Mouse (Mus musculus): Measurements from ENCODE around the gene Aph1c. TPM values are rescaled to one million over a fixed set of nuclear protein-coding genes. Genes with fewer than 3 reads are reported as not detected.
"Not testable (repeated sequence)": the region's sequence is repeated elsewhere in the genome, so short reads cannot be mapped to it uniquely, and the experiment has no call there.

Gene Aph1c
- polyA plus RNA-seq (2016; fragmentation: Nextera tagmentation; extraction: Ambion mirVana) = 1.7 and 2.2 TPM in 2 replicates

- H3K4me2 ChIP-seq = peak within 1 kb of the TSS; percentile 83
- WGBS = under 1% methylated on average over 56 of the region's 58 CpGs
- peak; percentile 99 for ATAC-seq (ENCODE audit: low FRiP score)
These were observed at the start of gene Aph1c for GRCm38 (mm10) chr9:66834318-66835096. Aph1c (minus strand) TSS chr9:66834726.

DNA sequence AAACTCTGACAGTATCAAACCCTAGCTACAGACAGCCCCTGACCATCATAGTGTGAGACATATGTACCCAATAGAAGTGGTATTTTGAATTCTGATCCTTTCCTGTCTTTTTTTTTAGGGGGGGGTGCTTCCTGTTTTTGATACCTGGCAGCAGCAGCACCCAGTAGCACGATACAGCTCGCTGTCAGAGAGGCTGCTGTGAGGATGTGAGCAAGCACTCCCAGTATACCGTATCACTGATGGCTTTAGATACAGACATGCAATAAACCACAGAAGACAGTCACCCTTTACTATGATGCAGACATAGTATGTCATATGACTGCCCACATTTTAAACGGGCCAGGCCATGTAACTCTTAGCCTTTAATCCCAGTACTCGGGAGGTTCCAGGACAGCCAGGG, 49.0 kb upstream of the Aph1c start:
- H3K4me2 ChIP-seq = no peak overlapping the region
- H3K27me3 ChIP-seq = no peaks in the 10 kb centered on the region
- no peaks in the 10 kb centered on the region for H3K36me3 ChIP-seq (replicated peaks)
- no peak for ATAC-seq (ENCODE audit: low FRiP score)
- H3K4me3 ChIP-seq (replicated peaks) = no peak overlapping the region
- H3K4me1 ChIP-seq = peaks cover 28% of the 10 kb centered on the region
- no peaks in the 10 kb centered on the region for H3K9me3 ChIP-seq
- 89% methylated on average over 5 of the region's 5 CpGs for WGBS
- no peak overlapping the region for H3K27ac ChIP-seq
- H3K9ac ChIP-seq = no peak overlapping the region

More at GRCm38 (mm10) chr9:66834318-66835096, at the start of gene Aph1c:
- no peaks in the 10 kb centered on the region for H3K9me3 ChIP-seq
- H3K4me1 ChIP-seq = peaks cover 11% of the 10 kb centered on the region
- H3K36me3 ChIP-seq (replicated peaks) = no peaks in the 10 kb centered on the region
- no peak within 1 kb of the TSS for H3K27ac ChIP-seq
- H3K9ac ChIP-seq = peak within 1 kb of the TSS; percentile 47
- H3K27me3 ChIP-seq = peaks cover 27% of the 10 kb centered on the region
- H3K4me3 ChIP-seq (replicated peaks) = peak within 1 kb of the TSS; percentile 45

DNA sequence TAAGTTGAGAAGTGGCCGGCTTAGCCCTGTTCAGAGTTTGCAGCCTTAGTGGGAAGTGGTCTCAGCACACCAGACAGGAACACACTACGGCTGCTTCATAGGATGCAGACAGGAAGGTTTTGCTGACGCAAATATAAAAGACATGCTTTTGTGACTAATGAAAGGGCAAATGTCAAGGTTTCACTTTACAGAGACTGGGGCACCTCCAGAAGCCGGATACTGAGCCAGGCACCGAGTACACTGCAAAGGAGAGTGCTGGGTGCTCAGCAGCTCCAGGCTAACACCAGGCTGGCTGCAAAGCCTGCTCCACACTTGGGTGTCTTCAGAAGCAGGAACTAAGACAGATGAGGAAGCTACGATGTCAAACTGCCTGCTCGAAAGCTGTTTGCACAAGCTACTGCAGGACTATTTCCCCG, 47.9 kb upstream of the Aph1c start:
- Histone ChIP-seq H3K9me3 (no peaks in the 10 kb centered on the region), H3K9ac (no peak overlapping the region), H3K4me3 (replicated peaks) (no peak overlapping the region), H3K27me3 (no peaks in the 10 kb centered on the region), H3K27ac (no peak overlapping the region), H3K36me3 (replicated peaks) (no peaks in the 10 kb centered on the region), H3K4me1 (peaks cover 17% of the 10 kb centered on the region), H3K4me2 (no peak overlapping the region)
- WGBS = 66% methylated on average over 8 of the region's 8 CpGs
- no peak for ATAC-seq (ENCODE audit: low FRiP score)

GRCm38 (mm10) chr9:66881858-66882257, 47.3 kb upstream of the Aph1c start:
- ATAC-seq (ENCODE audit: low FRiP score) = no peak
- Histone ChIP-seq H3K36me3 (replicated peaks) (no peaks in the 10 kb centered on the region), H3K27me3 (no peaks in the 10 kb centered on the region), H3K4me2 (no peak overlapping the region), H3K4me1 (peaks cover 12% of the 10 kb centered on the region), H3K27ac (no peak overlapping the region), H3K9me3 (no peaks in the 10 kb centered on the region), H3K9ac (no peak overlapping the region), H3K4me3 (replicated peaks) (no peak overlapping the region)
- 86% methylated on average over 3 of the region's 3 CpGs for WGBS

GRCm38 (mm10) chr9:66880752-66881151, 46.2 kb upstream of the Aph1c start:
- H3K27ac ChIP-seq = no peak overlapping the region
- H3K9me3 ChIP-seq = no peaks in the 10 kb centered on the region
- H3K36me3 ChIP-seq (replicated peaks) = no peaks in the 10 kb centered on the region
- H3K4me1 ChIP-seq = peaks cover 3% of the 10 kb centered on the region; the same call in 1 of the 2 replicates
- H3K4me3 ChIP-seq (replicated peaks) = no peak overlapping the region
- no peaks in the 10 kb centered on the region for H3K27me3 ChIP-seq
- ATAC-seq (ENCODE audit: low FRiP score) = no peak
- no peak overlapping the region for H3K4me2 ChIP-seq
- WGBS = 93% methylated on average over 2 of the region's 2 CpGs
- H3K9ac ChIP-seq = no peak overlapping the region

DNA sequence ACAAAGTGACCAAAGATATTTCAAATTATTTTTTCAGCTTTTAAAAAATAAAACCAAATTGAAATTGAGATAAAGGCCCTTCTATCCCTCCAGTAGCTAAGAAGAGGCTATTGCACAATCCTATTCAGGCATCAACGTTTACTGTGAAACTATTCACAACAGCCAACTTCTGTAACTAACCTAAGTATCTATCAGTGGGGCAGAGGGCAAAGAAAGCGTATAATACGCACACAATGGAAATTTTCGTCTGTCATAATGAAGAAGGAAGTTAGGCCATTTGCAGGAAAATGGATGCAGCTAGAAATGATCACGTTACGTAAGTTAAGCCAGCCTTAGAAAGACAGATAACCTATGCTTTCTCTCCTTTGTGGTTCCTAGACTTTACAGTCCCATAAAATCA, 45.0 kb upstream of the Aph1c start:
- Histone ChIP-seq H3K4me2 (no peak overlapping the region), H3K4me3 (replicated peaks) (no peak overlapping the region), H3K27me3 (no peaks in the 10 kb centered on the region), H3K4me1 (peaks cover 3% of the 10 kb centered on the region; the same call in 1 of the 2 replicates), H3K9me3 (peaks cover 3% of the 10 kb centered on the region; the same call in 1 of the 2 replicates), H3K9ac (no peak overlapping the region), H3K36me3 (replicated peaks) (0 out of 2 replicates have a peak, but pooled peaks cover 1% of the 10 kb centered on the region), H3K27ac (no peak overlapping the region)
- ATAC-seq (ENCODE audit: low FRiP score) = no peak
- WGBS = 86% methylated on average over 6 of the region's 6 CpGs

- Histone ChIP-seq H3K9me3 (peaks cover 4% of the 10 kb centered on the region; the same call in 1 of the 2 replicates), H3K27ac (no peak overlapping the region), H3K4me3 (replicated peaks) (no peak overlapping the region), H3K4me1 (peaks cover 3% of the 10 kb centered on the region; the same call in 1 of the 2 replicates), H3K4me2 (no peak overlapping the region), H3K36me3 (replicated peaks) (0 out of 2 replicates have a peak, but pooled peaks cover 3% of the 10 kb centered on the region), H3K9ac (no peak overlapping the region), H3K27me3 (no peaks in the 10 kb centered on the region)
- 93% methylated on average over 3 of the region's 3 CpGs for WGBS
- no peak for ATAC-seq (ENCODE audit: low FRiP score)
These were observed 44.4 kb upstream of the Aph1c start for GRCm38 (mm10) chr9:66878899-66879298.

DNA sequence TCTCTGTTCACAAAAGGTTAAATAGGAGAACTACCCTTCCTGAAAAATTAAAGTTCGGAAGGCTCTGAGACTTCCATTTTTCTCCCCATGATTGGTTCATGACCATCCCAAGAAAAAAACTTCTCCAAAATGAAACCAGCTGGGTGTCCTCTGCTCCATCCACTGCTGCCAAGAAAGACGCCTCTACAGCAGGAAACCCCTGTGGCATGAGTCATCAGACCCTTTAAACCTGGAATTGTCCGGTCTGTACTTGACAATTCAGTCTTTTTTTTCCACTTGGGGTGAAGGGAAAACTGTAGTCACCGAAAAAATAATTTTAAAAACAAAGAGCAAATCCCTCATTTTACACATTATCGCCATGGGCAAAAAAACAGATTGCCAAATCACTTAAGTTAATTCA, 42.1 kb upstream of the Aph1c start:
- 83% methylated on average over 5 of the region's 5 CpGs for WGBS
- H3K27me3 ChIP-seq = no peaks in the 10 kb centered on the region
- no peak overlapping the region for H3K4me2 ChIP-seq
- H3K4me1 ChIP-seq = peaks cover 3% of the 10 kb centered on the region; the same call in 1 of the 2 replicates
- no peak overlapping the region for H3K9ac ChIP-seq
- no peak for ATAC-seq (ENCODE audit: low FRiP score)
- H3K27ac ChIP-seq = no peak overlapping the region
- peaks cover 4% of the 10 kb centered on the region; the same call in 1 of the 2 replicates for H3K9me3 ChIP-seq
- 0 out of 2 replicates have a peak, but pooled peaks cover 3% of the 10 kb centered on the region for H3K36me3 ChIP-seq (replicated peaks)
- H3K4me3 ChIP-seq (replicated peaks) = no peak overlapping the region

DNA sequence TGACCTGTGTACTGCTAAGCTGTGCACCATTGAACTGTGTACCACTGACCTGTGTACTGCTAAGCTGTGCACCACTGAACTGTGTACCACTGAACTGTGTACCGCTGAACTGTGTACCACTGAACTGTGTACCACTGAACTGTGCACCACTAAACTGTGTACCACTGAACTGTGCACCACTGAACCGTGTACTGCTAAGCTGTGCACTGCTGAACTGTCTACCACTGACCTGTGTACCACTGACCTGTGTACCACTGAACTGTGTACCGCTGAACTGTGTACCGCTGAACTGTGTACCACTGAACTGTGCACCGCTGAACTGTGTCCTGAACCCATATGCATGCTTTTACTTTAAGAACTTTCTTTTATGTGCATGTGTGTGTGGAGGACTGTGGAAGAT, 39.8 kb upstream of the Aph1c start:
- no peaks in the 10 kb centered on the region for H3K27me3 ChIP-seq
- WGBS = 98% methylated on average over 5 of the region's 5 CpGs
- peaks cover 4% of the 10 kb centered on the region; the same call in 1 of the 2 replicates for H3K9me3 ChIP-seq
- no peak overlapping the region for H3K27ac ChIP-seq
- no peak overlapping the region for H3K4me2 ChIP-seq
- no peak for ATAC-seq (ENCODE audit: low FRiP score)
- H3K4me1 ChIP-seq = no peaks in the 10 kb centered on the region
- H3K9ac ChIP-seq = no peak overlapping the region
- no peak overlapping the region for H3K4me3 ChIP-seq (replicated peaks)
- H3K36me3 ChIP-seq (replicated peaks) = 0 out of 2 replicates have a peak, but pooled peaks cover 3% of the 10 kb centered on the region

- H3K4me3 ChIP-seq (replicated peaks) = no peak overlapping the region
- H3K27me3 ChIP-seq = no peaks in the 10 kb centered on the region
- H3K36me3 ChIP-seq (replicated peaks) = 0 out of 2 replicates have a peak, but pooled peaks cover 3% of the 10 kb centered on the region
- H3K4me2 ChIP-seq = no peak overlapping the region
- no peaks in the 10 kb centered on the region for H3K4me1 ChIP-seq
- H3K9me3 ChIP-seq = peaks cover 4% of the 10 kb centered on the region; the same call in 1 of the 2 replicates
- no peak overlapping the region for H3K27ac ChIP-seq
- H3K9ac ChIP-seq = no peak overlapping the region
- ATAC-seq (ENCODE audit: low FRiP score) = no peak
These were observed 39.0 kb upstream of the Aph1c start for GRCm38 (mm10) chr9:66873531-66873930.

- not testable (repeated sequence) for H3K4me2 ChIP-seq; H3K9ac ChIP-seq; H3K4me3 ChIP-seq (replicated peaks); H3K27ac ChIP-seq; H3K4me1 ChIP-seq; H3K36me3 ChIP-seq (replicated peaks); H3K9me3 ChIP-seq; ATAC-seq (ENCODE audit: low FRiP score); H3K27me3 ChIP-seq
- 91% methylated on average over 2 of the region's 2 CpGs for WGBS
These were observed 38.5 kb upstream of the Aph1c start for GRCm38 (mm10) chr9:66873009-66873408.

- no peaks in the 10 kb centered on the region for H3K27me3 ChIP-seq
- no peak overlapping the region for H3K4me3 ChIP-seq (replicated peaks)
- no peaks in the 10 kb centered on the region for H3K4me1 ChIP-seq
- 0 out of 2 replicates have a peak, but pooled peaks cover 3% of the 10 kb centered on the region for H3K36me3 ChIP-seq (replicated peaks)
- ATAC-seq (ENCODE audit: low FRiP score) = no peak
- H3K4me2 ChIP-seq = no peak overlapping the region
- no peak overlapping the region for H3K9ac ChIP-seq
- WGBS = 83% methylated on average over 10 of the region's 10 CpGs
- H3K27ac ChIP-seq = no peak overlapping the region
- peaks cover 4% of the 10 kb centered on the region; the same call in 1 of the 2 replicates for H3K9me3 ChIP-seq
These were observed 37.6 kb upstream of the Aph1c start for GRCm38 (mm10) chr9:66872015-66872727.
